Mouse (Mus musculus) CD4-positive, CD25-positive, alpha-beta regulatory T cell (primary cell): ENCODE results near the gene Rab44. TPM values are rescaled to one million over a fixed set of nuclear protein-coding genes. Genes with fewer than 3 reads are reported as not detected.

ENCODE experiments used
- polyA plus RNA-seq: library from polyadenylated mRNA; unstranded; fragments of 100-300 nt; shearing (Covaris generic); gene quantifications from one replicate; pipeline ENCODE4 v1.2.1, GENCODE M21; 2017

The Rab44 gene
- 0.14 TPM for polyA plus RNA-seq

DNA sequence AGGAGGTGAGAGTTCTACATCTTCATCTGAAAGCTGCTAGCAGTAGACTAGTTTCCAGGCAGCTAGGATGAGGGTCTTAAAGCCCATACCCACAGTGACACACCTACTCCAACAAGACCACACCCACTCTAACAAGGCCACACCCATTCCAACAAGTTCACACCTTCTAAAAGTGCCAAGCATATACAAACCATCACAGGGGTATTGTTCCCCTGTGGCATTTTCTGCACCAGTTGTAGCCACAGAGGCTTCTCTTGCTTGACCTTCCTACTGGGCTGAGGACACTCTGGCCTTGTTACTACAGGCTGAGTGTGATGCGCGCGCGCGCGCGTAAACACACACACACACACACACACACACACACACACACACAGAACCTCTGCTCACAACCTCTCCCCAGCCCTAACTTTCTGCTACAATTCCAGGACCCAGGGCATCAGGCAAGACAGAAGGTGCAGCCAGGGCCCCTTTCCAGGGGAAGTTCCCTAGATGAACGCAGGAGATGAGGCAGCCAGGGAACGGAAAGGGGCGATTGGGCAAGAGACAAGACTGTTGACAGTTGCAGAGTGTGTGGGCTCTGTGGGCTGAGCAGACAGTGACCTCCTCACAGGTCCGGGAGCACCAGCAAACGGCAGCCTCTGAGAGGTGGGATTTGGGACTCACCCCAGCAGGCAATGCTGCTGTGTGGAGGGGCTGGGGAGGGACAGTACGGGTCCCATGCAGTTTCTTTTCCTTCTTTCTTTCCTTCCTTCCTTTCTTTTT lies at the start of gene Rab44:
Rab44 (plus strand) TSS at position 555 of the 762 bp plus-strand sequence.

DNA sequence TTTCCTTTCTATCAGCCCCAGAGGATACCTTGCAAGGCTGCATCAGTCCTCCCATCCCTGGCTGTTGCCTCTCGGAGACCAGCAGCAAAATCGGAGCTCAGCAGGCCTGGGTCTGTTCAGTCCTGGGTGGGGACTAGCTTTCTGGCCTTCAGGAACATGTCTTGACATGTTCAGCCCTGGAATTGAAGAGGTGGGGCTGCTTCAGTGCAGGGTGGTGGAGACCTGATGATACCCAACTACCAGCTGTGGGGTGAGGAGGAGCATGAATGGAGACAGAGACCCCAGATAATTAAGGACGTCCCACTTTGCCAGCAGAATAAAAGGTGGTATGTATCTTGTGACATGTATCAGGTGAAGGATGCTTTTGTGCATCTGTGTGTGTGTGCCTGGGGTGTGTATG lies 23.2 kb upstream of the Rab44 start, which contains the start of gene Cdkn1a:
Cdkn1a (plus strand) TSS at position 201 of the 400 bp plus-strand sequence.

Other genes starting within 250 kb of the Rab44 start
- 2.6 TPM for gene 4930539E08Rik, start 198.8 kb upstream of the Rab44 start, polyA plus RNA-seq
- not detected for gene Pxt1, start 170.3 kb upstream of the Rab44 start, polyA plus RNA-seq
- 76.3 TPM for gene Kctd20, start 162.2 kb upstream of the Rab44 start, polyA plus RNA-seq
- 351 TPM for gene Stk38, start 106.2 kb upstream of the Rab44 start, polyA plus RNA-seq
- 475 TPM for gene Srsf3, start 81.5 kb upstream of the Rab44 start, polyA plus RNA-seq
- 1.1 TPM for gene Cdkn1a, start 23.2 kb upstream of the Rab44 start, polyA plus RNA-seq
- 1.8 TPM for gene Cpne5, start 124.0 kb downstream of the Rab44 start, polyA plus RNA-seq
- 73.6 TPM for gene Ppil1, start 150.0 kb downstream of the Rab44 start, polyA plus RNA-seq
- 132 TPM for gene BC004004, start 154.6 kb downstream of the Rab44 start, polyA plus RNA-seq
- gene Pi16, start 203.5 kb downstream of the Rab44 start, polyA plus RNA-seq = 0.23 TPM
- gene Mtch1, start 233.8 kb downstream of the Rab44 start, polyA plus RNA-seq = 118 TPM
- gene Fgd2, start 246.8 kb downstream of the Rab44 start, polyA plus RNA-seq = 1.8 TPM